Mouse (Mus musculus): ENCODE measurements around the gene Kcnj10.

- no peak for TF ChIP-seq CTCF (IDR thresholded peaks at IDR 0.05; ENCODE audit: insufficient read depth, low read depth, low read length)
- no peak for TF ChIP-seq POLR2A (IDR thresholded peaks at IDR 0.05; ENCODE audit: insufficient read depth, low read depth, low read length)
These were observed 41.5 kb upstream of the Kcnj10 start for GRCm38 (mm10) chr1:172299528-172299927.
